Mouse (Mus musculus) CD4-positive naive resting alpha-beta T cell, adult 57 days (primary cell): ENCODE measurements around the gene Kcnma1. TPM values are rescaled to one million over a fixed set of nuclear protein-coding genes. Genes with fewer than 3 reads are reported as not detected.

Experiments used
- total RNA-seq: library from RNA; stranded (reverse); gene quantifications from one replicate; pipeline ENCODE4 v1.2.4, GENCODE M21; 2023

The Kcnma1 gene
- total RNA-seq, result not detected

GRCm38 (mm10) chr14:24014391-24014790 is at the start of gene Kcnma1:
Gene Kcnma1 (minus strand): TSS chr14:24014491.

Other genes with a start within 250 kb of the Kcnma1 start
- gene Dlg5, start 231.4 kb upstream of the Kcnma1 start, total RNA-seq, result 3.4 TPM